Mouse (Mus musculus): ENCODE measurements around the gene Ppp1r9a. TPM values are rescaled to one million over a fixed set of nuclear protein-coding genes. Genes with fewer than 3 reads are reported as not detected.
"Not testable (repeated sequence)": the region's sequence is repeated elsewhere in the genome, so short reads cannot be mapped to it uniquely, and the experiment has no call there.

The Ppp1r9a gene
- polyA plus RNA-seq, 1 experiment from 2014 or later: 19.0 TPM

GRCm38 (mm10) chr6:4923791-4924190 is 21.1 kb downstream of the Ppp1r9a start:
- H3K9me3 ChIP-seq (replicated peaks); H3K4me1 ChIP-seq; ATAC-seq (replicated peaks; ENCODE audit: low FRiP score); H3K27me3 ChIP-seq; H3K36me3 ChIP-seq; H3K4me2 ChIP-seq; H3K4me3 ChIP-seq (replicated peaks); H3K9ac ChIP-seq; H3K27ac ChIP-seq: not testable (repeated sequence)

- Histone ChIP-seq H3K27me3 (no peaks in the 10 kb centered on the region), H3K4me3 (replicated peaks) (no peak overlapping the region), H3K27ac (no peak overlapping the region), H3K9ac (no peak overlapping the region), H3K4me2 (no peak overlapping the region), H3K36me3 (no peaks in the 10 kb centered on the region), H3K9me3 (replicated peaks) (no peaks in the 10 kb centered on the region), H3K4me1 (0 out of 2 replicates have a peak, but pooled peaks cover 4% of the 10 kb centered on the region)
- WGBS: 67% methylated on average over 14 of the region's 14 CpGs
- no peak for ATAC-seq (replicated peaks; ENCODE audit: low FRiP score)
Measured at GRCm38 (mm10) chr6:4925966-4926687, 23.4 kb downstream of the Ppp1r9a start.

- Histone ChIP-seq H3K9me3 (replicated peaks) (no peaks in the 10 kb centered on the region), H3K27ac (no peak overlapping the region), H3K4me1 (no peaks in the 10 kb centered on the region), H3K9ac (no peak overlapping the region), H3K4me3 (replicated peaks) (no peak overlapping the region), H3K4me2 (no peak overlapping the region), H3K27me3 (no peaks in the 10 kb centered on the region), H3K36me3 (no peaks in the 10 kb centered on the region)
- ATAC-seq (replicated peaks; ENCODE audit: low FRiP score): no peak
- 87% methylated on average over 3 of the region's 3 CpGs for WGBS
Measured at GRCm38 (mm10) chr6:4930321-4930720, 27.6 kb downstream of the Ppp1r9a start.

- Histone ChIP-seq H3K27ac (peak overlapping the region; percentile 43), H3K9ac (no peak overlapping the region), H3K9me3 (replicated peaks) (no peaks in the 10 kb centered on the region), H3K27me3 (no peaks in the 10 kb centered on the region), H3K4me1 (peaks cover 16% of the 10 kb centered on the region), H3K36me3 (no peaks in the 10 kb centered on the region), H3K4me3 (replicated peaks) (no peak overlapping the region), H3K4me2 (no peak overlapping the region)
- 50% methylated on average over 3 of the region's 3 CpGs for WGBS
- no peak for ATAC-seq (replicated peaks; ENCODE audit: low FRiP score)
Measured at GRCm38 (mm10) chr6:4938901-4939300, 36.2 kb downstream of the Ppp1r9a start.

GRCm38 (mm10) chr6:4940086-4940485 is 37.4 kb downstream of the Ppp1r9a start:
- peaks cover 16% of the 10 kb centered on the region for H3K4me1 ChIP-seq
- no peaks in the 10 kb centered on the region for H3K36me3 ChIP-seq
- no peaks in the 10 kb centered on the region for H3K27me3 ChIP-seq
- no peak overlapping the region for H3K4me3 ChIP-seq (replicated peaks)
- no peaks in the 10 kb centered on the region for H3K9me3 ChIP-seq (replicated peaks)
- no peak overlapping the region for H3K9ac ChIP-seq
- H3K4me2 ChIP-seq: no peak overlapping the region
- 58% methylated on average over 6 of the region's 6 CpGs for WGBS
- no peak overlapping the region for H3K27ac ChIP-seq
- 0 out of 2 replicates have a peak, but pooled peaks have one; percentile 41 for ATAC-seq (replicated peaks; ENCODE audit: low FRiP score)

- Histone ChIP-seq H3K36me3 (no peaks in the 10 kb centered on the region), H3K27me3 (no peaks in the 10 kb centered on the region), H3K4me2 (no peak overlapping the region), H3K4me1 (peaks cover 14% of the 10 kb centered on the region), H3K9me3 (replicated peaks) (no peaks in the 10 kb centered on the region), H3K4me3 (replicated peaks) (no peak overlapping the region), H3K27ac (no peak overlapping the region), H3K9ac (no peak overlapping the region)
- 94% methylated on average over 9 of the region's 9 CpGs for WGBS
- no peak for ATAC-seq (replicated peaks; ENCODE audit: low FRiP score)
Measured at GRCm38 (mm10) chr6:4940639-4941038, 37.9 kb downstream of the Ppp1r9a start.

GRCm38 (mm10) chr6:4943821-4944220 is 41.1 kb downstream of the Ppp1r9a start:
- Histone ChIP-seq H3K4me1 (peaks cover 10% of the 10 kb centered on the region), H3K27ac (0 out of 2 replicates have a peak overlapping the region, but pooled peaks have one; percentile 27), H3K9ac (no peak overlapping the region), H3K36me3 (no peaks in the 10 kb centered on the region), H3K4me2 (no peak overlapping the region), H3K27me3 (no peaks in the 10 kb centered on the region), H3K4me3 (replicated peaks) (no peak overlapping the region), H3K9me3 (replicated peaks) (no peaks in the 10 kb centered on the region)
- WGBS: 80% methylated on average over 2 of the region's 2 CpGs
- no peak for ATAC-seq (replicated peaks; ENCODE audit: low FRiP score)

- no peaks in the 10 kb centered on the region for H3K9me3 ChIP-seq (replicated peaks)
- WGBS: 88% methylated on average over 4 of the region's 4 CpGs
- no peaks in the 10 kb centered on the region for H3K27me3 ChIP-seq
- no peak overlapping the region for H3K4me3 ChIP-seq (replicated peaks)
- H3K4me1 ChIP-seq: peaks cover 17% of the 10 kb centered on the region
- no peak overlapping the region for H3K27ac ChIP-seq
- no peaks in the 10 kb centered on the region for H3K36me3 ChIP-seq
- no peak for ATAC-seq (replicated peaks; ENCODE audit: low FRiP score)
- H3K9ac ChIP-seq: no peak overlapping the region
- H3K4me2 ChIP-seq: no peak overlapping the region
Measured at GRCm38 (mm10) chr6:4948056-4948455, 45.3 kb downstream of the Ppp1r9a start.

- Histone ChIP-seq H3K27ac (no peak overlapping the region), H3K4me1 (peaks cover 20% of the 10 kb centered on the region), H3K27me3 (no peaks in the 10 kb centered on the region), H3K36me3 (no peaks in the 10 kb centered on the region), H3K4me3 (replicated peaks) (no peak overlapping the region), H3K4me2 (no peak overlapping the region), H3K9ac (no peak overlapping the region), H3K9me3 (replicated peaks) (no peaks in the 10 kb centered on the region)
- WGBS: 82% methylated on average over 4 of the region's 4 CpGs
- ATAC-seq (replicated peaks; ENCODE audit: low FRiP score): no peak
Measured at GRCm38 (mm10) chr6:4949701-4950100, 47.0 kb downstream of the Ppp1r9a start.

- no peaks in the 10 kb centered on the region for H3K27me3 ChIP-seq
- H3K9me3 ChIP-seq (replicated peaks): no peaks in the 10 kb centered on the region
- no peak overlapping the region for H3K9ac ChIP-seq
- H3K4me2 ChIP-seq: peak overlapping the region; percentile 37; the same call in 1 of the 2 replicates
- peak; percentile 78 for ATAC-seq (replicated peaks; ENCODE audit: low FRiP score)
- peaks cover 25% of the 10 kb centered on the region for H3K4me1 ChIP-seq
- H3K36me3 ChIP-seq: no peaks in the 10 kb centered on the region
- H3K27ac ChIP-seq: peak overlapping the region; percentile 81
- no peak overlapping the region for H3K4me3 ChIP-seq (replicated peaks)
- WGBS: 36% methylated on average over 14 of the region's 14 CpGs
Measured at GRCm38 (mm10) chr6:4953028-4953719, 50.5 kb downstream of the Ppp1r9a start.

- Histone ChIP-seq H3K4me1 (peaks cover 19% of the 10 kb centered on the region), H3K27ac (0 out of 2 replicates have a peak overlapping the region, but pooled peaks have one; percentile 22), H3K27me3 (no peaks in the 10 kb centered on the region), H3K4me2 (no peak overlapping the region), H3K4me3 (replicated peaks) (no peak overlapping the region), H3K9ac (0 out of 2 replicates have a peak overlapping the region, but pooled peaks have one; percentile 10), H3K36me3 (no peaks in the 10 kb centered on the region), H3K9me3 (replicated peaks) (no peaks in the 10 kb centered on the region)
- ATAC-seq (replicated peaks; ENCODE audit: low FRiP score): no peak
- 45% methylated on average over 6 of the region's 6 CpGs for WGBS
Measured at GRCm38 (mm10) chr6:4956651-4957050, 53.9 kb downstream of the Ppp1r9a start.

- Histone ChIP-seq H3K36me3 (no peaks in the 10 kb centered on the region), H3K4me1 (0 out of 2 replicates have a peak, but pooled peaks cover 8% of the 10 kb centered on the region), H3K4me3 (replicated peaks) (no peak overlapping the region), H3K4me2 (no peak overlapping the region), H3K9me3 (replicated peaks) (no peaks in the 10 kb centered on the region), H3K9ac (no peak overlapping the region), H3K27ac (no peak overlapping the region), H3K27me3 (no peaks in the 10 kb centered on the region)
- ATAC-seq (replicated peaks; ENCODE audit: low FRiP score): no peak
- WGBS: 64% methylated on average over 4 of the region's 4 CpGs
Measured at GRCm38 (mm10) chr6:4962197-4962596, 59.5 kb downstream of the Ppp1r9a start.
